Mouse (Mus musculus) cortical plate, adult 2 months (tissue): ENCODE measurements around the gene Zfp503.

ENCODE experiments used
- CTCF ChIP-seq: fragments of 200-500 bp; IDR thresholded peaks from 2 replicates; pipeline ENCODE4 v1.5.1; 2011; ENCODE audit warnings: mild to moderate bottlenecking, control low read depth, low read length; ENCODE audit not compliant: insufficient read depth; ENCODE audit errors: extremely low read depth
- POLR2A ChIP-seq: fragments of 200-500 bp; IDR thresholded peaks from 2 replicates; pipeline ENCODE4 v1.6.1; 2011; ENCODE audit warnings: mild to moderate bottlenecking, low read length, control low read depth; ENCODE audit not compliant: insufficient read depth; ENCODE audit errors: extremely low read depth

DNA sequence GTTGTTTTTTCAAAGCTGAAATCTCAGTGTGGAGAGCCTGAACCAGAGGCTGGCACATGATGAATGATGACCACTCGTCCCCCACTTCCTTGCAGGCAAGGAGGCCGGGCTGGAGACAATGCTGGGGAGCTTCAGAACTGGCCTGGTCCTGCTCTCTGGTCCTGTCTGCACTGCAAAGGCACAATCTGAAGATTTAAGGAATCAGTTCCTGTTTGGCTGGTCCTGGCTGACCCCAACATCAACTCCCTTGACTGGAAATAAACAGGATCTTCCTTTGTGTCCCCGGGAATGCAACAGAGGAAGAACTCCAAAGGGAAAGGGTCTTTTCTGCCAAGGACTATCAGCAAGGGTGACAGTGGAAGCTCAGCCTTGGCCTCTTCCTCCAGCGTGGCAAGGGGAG is 25.4 kb upstream of the Zfp503 start:
- TF ChIP-seq CTCF, result no peak
- no peak for TF ChIP-seq POLR2A
